Mouse (Mus musculus) c-Kit-positive CD71-positive TER-119-positive erythroid progenitor cells, embryonic 14.5 days (primary cell): Measurements from ENCODE around the gene Pfdn2.

ENCODE experiments used
- DNase-seq: peaks from one replicate; pipeline ENCODE4 v3.0.0-alpha.2; 2013; ENCODE audit warnings: low spot score

The Pfdn2 gene

GRCm38 (mm10) chr1:171407263-171407662 is 61.8 kb downstream of the Pfdn2 start:
- no peak for DNase-seq
